Mouse (Mus musculus) E14TG2a.4 (cell line): ENCODE measurements around the gene Cyp3a57.

ENCODE experiments used
- CTCF ChIP-seq: conservative IDR thresholded peaks from 2 replicates; pipeline ENCODE4 v1.5.1; 2014; ENCODE audit warnings: low read length
- POU5F1 ChIP-seq: IDR thresholded peaks from 2 replicates; pipeline ENCODE4 v1.6.1; 2014; ENCODE audit warnings: low read length, borderline replicate concordance

DNA sequence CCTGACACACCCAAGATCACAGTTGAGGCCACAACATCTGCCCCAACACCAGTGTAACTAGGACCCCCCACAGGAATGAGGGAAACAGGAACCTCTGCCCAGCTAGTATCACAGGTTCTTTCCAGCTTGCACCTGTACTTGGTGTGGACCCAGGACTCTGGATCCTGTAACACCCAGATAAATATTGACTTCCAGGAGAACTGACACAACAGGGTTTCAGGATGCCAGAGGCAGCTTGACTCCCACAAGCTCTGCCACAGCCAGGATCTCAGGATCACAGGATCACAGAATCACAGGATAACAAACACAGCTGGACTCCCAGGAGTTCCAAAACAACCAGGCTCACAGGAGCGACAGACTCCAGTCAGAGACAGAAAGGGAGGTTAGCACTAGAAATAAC, 77.2 kb downstream of the Cyp3a57 start:
- TF ChIP-seq POU5F1 (no peak), CTCF (no peak)
